Mouse (Mus musculus) midbrain, embryonic 11.5 days (tissue): ENCODE measurements at regions not wholly inside any gene's neighbourhood (a gene's known extent, or its start where the extent isn't known, plus 50 kb on each side); places are given as distances from the start of the nearest gene placed in this dataset.

Source experiments
- ATAC-seq: fragments of 200-750 bp; cut with Nextera tagmentation; 2 replicates; pipeline ENCODE4 v1.8.0; 2017; ENCODE audit warnings: moderate TSS enrichment, moderate library complexity; ENCODE audit not compliant: low FRiP score
- DNase-seq: peaks from one replicate; pipeline ENCODE4 v3.0.0; 2015; ENCODE audit warnings: low spot score; ENCODE audit errors: missing footprints
- H3K27ac ChIP-seq: fragments of 300-500 bp; sonication (generic); 2 replicates; pipeline ENCODE4 v1.5.1; 2014; ENCODE audit warnings: low read depth, low read length
- H3K27me3 ChIP-seq: fragments of 300-500 bp; sonication (generic); 2 replicates; pipeline ENCODE4 v1.6.1; 2014; ENCODE audit warnings: mild to moderate bottlenecking, low read length, moderate library complexity, mixed read lengths; ENCODE audit not compliant: control insufficient read depth, insufficient read depth
- H3K36me3 ChIP-seq: fragments of 300-500 bp; sonication (generic); 2 replicates; pipeline ENCODE4 v1.6.1; 2014; ENCODE audit warnings: mild to moderate bottlenecking, low read length, moderate library complexity, mixed read lengths; ENCODE audit not compliant: control insufficient read depth, insufficient read depth
- H3K4me1 ChIP-seq: fragments of 300-500 bp; sonication (generic); 2 replicates; pipeline ENCODE4 v1.6.1; 2014; ENCODE audit warnings: low read length; ENCODE audit not compliant: control insufficient read depth, insufficient read depth
- H3K4me2 ChIP-seq: fragments of 300-500 bp; sonication (generic); 2 replicates; pipeline ENCODE4 v1.6.1; 2014; ENCODE audit warnings: mild to moderate bottlenecking, moderate library complexity
- H3K4me3 ChIP-seq: fragments of 300-500 bp; sonication (generic); 2 replicates; pipeline ENCODE4 v1.5.1; 2014; ENCODE audit warnings: low read depth, low read length
- H3K9ac ChIP-seq: fragments of 300-500 bp; sonication (generic); 2 replicates; pipeline ENCODE4 v1.6.1; 2014; ENCODE audit warnings: low read length
- H3K9me3 ChIP-seq: fragments of 300-500 bp; sonication (generic); 2 replicates; pipeline ENCODE4 v1.6.1; 2016; ENCODE audit warnings: low read length; ENCODE audit not compliant: control insufficient read depth
- WGBS: fragments of 180-500 bp; shearing (Covaris S2); extraction: QIAGEN DNeasy Blood & Tissue Kit; methylation state at CpG from one replicate; pipeline ENCODE4 v1.1.7; 2014; 5-methylcytosine and 5-hydroxymethylcytosine counted together

GRCm38 (mm10) chr17:84110945-84111344 lies 76.8 kb downstream of the Zfp36l2 start:
- Histone ChIP-seq H3K9ac (no peak overlapping the region), H3K4me3 (no peak overlapping the region), H3K4me1 (no peaks in the 10 kb centered on the region; the same call in 1 of the 2 replicates), H3K4me2 (no peak overlapping the region), H3K27me3 (no peaks in the 10 kb centered on the region), H3K27ac (no peak overlapping the region; the same call in 1 of the 2 replicates), H3K9me3 (no peaks in the 10 kb centered on the region), H3K36me3 (no peaks in the 10 kb centered on the region)
- WGBS, result 81% methylated on average over 9 of the region's 9 CpGs
- DNase-seq (no peak), ATAC-seq (no peak)

- Histone ChIP-seq H3K4me3 (no peak overlapping the region), H3K4me2 (no peak overlapping the region), H3K27ac (no peak overlapping the region), H3K27me3 (no peaks in the 10 kb centered on the region), H3K9ac (no peak overlapping the region), H3K4me1 (no peaks in the 10 kb centered on the region; the same call in 1 of the 2 replicates), H3K9me3 (no peaks in the 10 kb centered on the region), H3K36me3 (no peaks in the 10 kb centered on the region)
- 78% methylated on average over 9 of the region's 9 CpGs for WGBS
- DNase-seq (no peak), ATAC-seq (no peak)
These were observed 77.6 kb downstream of the Zfp36l2 start for GRCm38 (mm10) chr17:84110000-84110695.

GRCm38 (mm10) chr17:84107946-84108686 lies 79.6 kb downstream of the Zfp36l2 start:
- H3K9ac ChIP-seq, result no peak overlapping the region
- ATAC-seq, result no peak
- H3K36me3 ChIP-seq, result no peaks in the 10 kb centered on the region
- WGBS, result 91% methylated on average over 8 of the region's 8 CpGs
- no peaks in the 10 kb centered on the region for H3K27me3 ChIP-seq
- H3K4me3 ChIP-seq, result no peak overlapping the region
- no peaks in the 10 kb centered on the region; the same call in 1 of the 2 replicates for H3K4me1 ChIP-seq
- no peak for DNase-seq
- no peak overlapping the region for H3K27ac ChIP-seq
- no peaks in the 10 kb centered on the region for H3K9me3 ChIP-seq
- H3K4me2 ChIP-seq, result no peak overlapping the region

GRCm38 (mm10) chr17:84107497-84107896 lies 80.2 kb downstream of the Zfp36l2 start:
- H3K9me3 ChIP-seq, result no peaks in the 10 kb centered on the region

GRCm38 (mm10) chr17:84104242-84104641 lies 83.5 kb downstream of the Zfp36l2 start:
- Histone ChIP-seq H3K9me3 (no peaks in the 10 kb centered on the region), H3K27me3 (no peaks in the 10 kb centered on the region), H3K36me3 (no peaks in the 10 kb centered on the region), H3K9ac (no peak overlapping the region), H3K4me1 (peaks cover 8% of the 10 kb centered on the region; the same call in 1 of the 2 replicates), H3K27ac (no peak overlapping the region), H3K4me2 (no peak overlapping the region), H3K4me3 (no peak overlapping the region)
- no peak for DNase-seq
- no peak for ATAC-seq
- WGBS, result 89% methylated on average over 7 of the region's 7 CpGs

More at GRCm38 (mm10) chr17:84107497-84107896, 80.2 kb downstream of the Zfp36l2 start:
- Histone ChIP-seq H3K4me1 (no peaks in the 10 kb centered on the region; the same call in 1 of the 2 replicates), H3K27ac (no peak overlapping the region), H3K27me3 (no peaks in the 10 kb centered on the region), H3K4me2 (no peak overlapping the region), H3K9ac (no peak overlapping the region), H3K4me3 (no peak overlapping the region), H3K36me3 (no peaks in the 10 kb centered on the region)
- 87% methylated on average over 3 of the region's 3 CpGs for WGBS
- no peak for DNase-seq
- no peak for ATAC-seq

GRCm38 (mm10) chr17:84103344-84103743 lies 84.4 kb downstream of the Zfp36l2 start:
- Histone ChIP-seq H3K4me1 (peaks cover 8% of the 10 kb centered on the region; the same call in 1 of the 2 replicates), H3K27ac (no peak overlapping the region)

GRCm38 (mm10) chr17:84101652-84102051 lies 86.1 kb downstream of the Zfp36l2 start:
- Histone ChIP-seq H3K27ac (no peak overlapping the region), H3K4me1 (peaks cover 18% of the 10 kb centered on the region)

More at GRCm38 (mm10) chr17:84103344-84103743, 84.4 kb downstream of the Zfp36l2 start:
- no peak overlapping the region for H3K9ac ChIP-seq
- WGBS, result 79% methylated on average over 7 of the region's 7 CpGs
- H3K4me2 ChIP-seq, result no peak overlapping the region
- H3K4me3 ChIP-seq, result no peak overlapping the region
- no peaks in the 10 kb centered on the region for H3K36me3 ChIP-seq
- no peaks in the 10 kb centered on the region for H3K27me3 ChIP-seq
- H3K9me3 ChIP-seq, result no peaks in the 10 kb centered on the region
- DNase-seq (no peak), ATAC-seq (no peak)

GRCm38 (mm10) chr17:84100523-84100922 lies 87.2 kb downstream of the Zfp36l2 start:
- Histone ChIP-seq H3K9me3 (no peaks in the 10 kb centered on the region), H3K4me1 (peaks cover 26% of the 10 kb centered on the region), H3K36me3 (no peaks in the 10 kb centered on the region), H3K27me3 (no peaks in the 10 kb centered on the region), H3K4me2 (no peak overlapping the region), H3K9ac (no peak overlapping the region), H3K27ac (no peak overlapping the region), H3K4me3 (no peak overlapping the region)
- 38% methylated on average over 10 of the region's 10 CpGs for WGBS
- ATAC-seq (no peak), DNase-seq (no peak)

More at GRCm38 (mm10) chr17:84101652-84102051, 86.1 kb downstream of the Zfp36l2 start:
- no peak overlapping the region for H3K4me2 ChIP-seq
- no peaks in the 10 kb centered on the region for H3K9me3 ChIP-seq
- DNase-seq, result no peak
- 79% methylated on average over 1 of the region's 1 CpGs for WGBS
- H3K36me3 ChIP-seq, result no peaks in the 10 kb centered on the region
- no peaks in the 10 kb centered on the region for H3K27me3 ChIP-seq
- no peak overlapping the region for H3K9ac ChIP-seq
- no peak overlapping the region for H3K4me3 ChIP-seq
- ATAC-seq, result no peak

GRCm38 (mm10) chr17:84099737-84100136 lies 88.0 kb downstream of the Zfp36l2 start:
- Histone ChIP-seq H3K27me3 (no peaks in the 10 kb centered on the region), H3K4me1 (peaks cover 30% of the 10 kb centered on the region), H3K4me3 (no peak overlapping the region), H3K9ac (no peak overlapping the region), H3K4me2 (no peak overlapping the region), H3K36me3 (no peaks in the 10 kb centered on the region), H3K27ac (no peak overlapping the region), H3K9me3 (no peaks in the 10 kb centered on the region)
- DNase-seq, result no peak
- ATAC-seq, result no peak
- WGBS, result 85% methylated on average over 9 of the region's 9 CpGs
